Mouse (Mus musculus) ES-Bruce4 (cell line): ENCODE results near the gene Gm10273. TPM values are rescaled to one million over a fixed set of nuclear protein-coding genes. Genes with fewer than 3 reads are reported as not detected.
A peak's percentile ranks its signal among the peaks of the same experiment; 100 is the strongest.

ENCODE experiments used
- H3K27ac ChIP-seq: 2 replicates; pipeline ENCODE4 v1.5.1; 2012; ENCODE audit warnings: low read length, inconsistent platforms; ENCODE audit not compliant: insufficient read depth
- H3K27me3 ChIP-seq: 2 replicates; pipeline ENCODE4 v1.6.1; 2012; ENCODE audit warnings: mild to moderate bottlenecking, low read length, inconsistent platforms; ENCODE audit not compliant: control insufficient read depth, poor library complexity, insufficient read depth, severe bottlenecking
- H3K36me3 ChIP-seq: 2 replicates; pipeline ENCODE4 v1.6.1; 2012; ENCODE audit warnings: inconsistent platforms, mild to moderate bottlenecking, low read length, moderate library complexity; ENCODE audit not compliant: control insufficient read depth, poor library complexity, insufficient read depth, severe bottlenecking
- H3K4me1 ChIP-seq: one replicate; pipeline ENCODE4 v1.8.1; 2011; ENCODE audit warnings: low read length; ENCODE audit not compliant: control insufficient read depth, insufficient read depth
- H3K4me3 ChIP-seq: 2 replicates; pipeline ENCODE4 v1.5.1; 2011; ENCODE audit warnings: low read depth, mild to moderate bottlenecking, low read length
- H3K9ac ChIP-seq: 2 replicates; pipeline ENCODE4 v1.6.1; 2012; ENCODE audit warnings: low read depth, mild to moderate bottlenecking, inconsistent platforms; ENCODE audit not compliant: poor library complexity, severe bottlenecking
- H3K9me3 ChIP-seq: replicated peaks from 2 replicates; pipeline ENCODE4 v1.6.1; 2012; ENCODE audit warnings: mild to moderate bottlenecking, low read length, inconsistent platforms; ENCODE audit not compliant: control insufficient read depth, poor library complexity, insufficient read depth, severe bottlenecking
- CTCF ChIP-seq: IDR thresholded peaks from one replicate; pipeline ENCODE4 v1.8.1; 2011; ENCODE audit warnings: low read depth, low read length
- EP300 ChIP-seq: IDR thresholded peaks from 2 replicates; pipeline ENCODE4 v1.6.1; 2011; ENCODE audit warnings: low read depth, low read length; ENCODE audit not compliant: insufficient read depth
- POLR2A ChIP-seq: IDR thresholded peaks from one replicate; pipeline ENCODE4 v1.8.1; 2011; ENCODE audit warnings: low read length; ENCODE audit not compliant: insufficient read depth
- polyA plus RNA-seq: library from polyadenylated mRNA; stranded (reverse); fragments of >200 nt; gene quantifications from 2 replicates; pipeline ENCODE4 v1.2.4, GENCODE M21; 2011; ENCODE audit warnings: low read depth; ENCODE audit not compliant: missing spikeins, insufficient read depth, insufficient read length

The Gm10273 gene
- polyA plus RNA-seq, 1 experiment = 49.8 TPM

DNA sequence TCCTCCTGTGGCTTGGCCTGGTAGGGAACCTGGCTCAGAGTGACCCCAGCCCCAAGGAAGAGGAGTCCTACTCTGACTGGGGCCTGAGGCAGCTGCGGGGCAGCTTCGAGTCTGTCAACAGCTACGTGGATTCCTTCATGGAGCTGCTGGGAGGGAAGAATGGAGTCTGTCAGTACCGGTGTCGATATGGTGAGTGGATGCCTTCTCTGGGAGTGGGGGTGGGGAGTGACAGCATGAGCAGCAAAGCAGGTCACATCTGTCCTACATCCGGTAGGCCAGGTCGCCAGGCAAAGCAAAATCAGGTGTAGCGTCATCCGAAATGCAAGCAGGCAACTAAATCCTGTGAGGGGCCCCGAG, 8.3 kb downstream of the Gm10273 start:
- TF ChIP-seq CTCF (no peak), EP300 (no peak), POLR2A (no peak)
- H3K4me3 ChIP-seq = no peak overlapping the region
- no peak overlapping the region for H3K9ac ChIP-seq
- H3K27ac ChIP-seq = no peak overlapping the region
- peaks cover 6% of the 10 kb centered on the region for H3K4me1 ChIP-seq
- H3K9me3 ChIP-seq = no peaks in the 10 kb centered on the region
- no peaks in the 10 kb centered on the region; the same call in 1 of the 2 replicates for H3K27me3 ChIP-seq
- H3K36me3 ChIP-seq = no peaks in the 10 kb centered on the region

DNA sequence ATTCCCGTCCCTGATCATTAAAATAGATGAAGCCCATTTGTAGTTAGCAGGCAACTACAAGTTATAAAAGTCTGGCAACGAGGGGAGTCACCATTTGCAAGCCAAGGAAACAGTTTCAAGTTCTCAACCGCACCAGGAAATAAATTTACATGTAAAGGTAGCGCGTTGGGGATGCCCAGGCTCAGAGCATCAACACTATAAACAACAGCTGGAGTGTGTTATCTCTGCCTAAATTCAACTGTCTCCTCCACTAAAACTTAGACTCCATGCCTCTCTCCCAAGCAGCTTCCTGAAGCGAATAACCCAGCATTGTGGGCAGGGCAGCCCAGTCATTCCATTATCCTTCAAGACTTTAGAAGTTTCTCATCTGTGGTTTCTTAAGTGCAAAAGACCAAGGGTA, 13.1 kb downstream of the Gm10273 start:
- Histone ChIP-seq H3K9me3 (no peaks in the 10 kb centered on the region), H3K9ac (no peak overlapping the region), H3K4me3 (no peak overlapping the region), H3K36me3 (no peaks in the 10 kb centered on the region), H3K27ac (no peak overlapping the region), H3K27me3 (no peaks in the 10 kb centered on the region), H3K4me1 (peaks cover 3% of the 10 kb centered on the region)
- TF ChIP-seq POLR2A (no peak), CTCF (no peak), EP300 (no peak)

GRCm38 (mm10) chr10:59410264-59410663, 14.8 kb downstream of the Gm10273 start:
- TF ChIP-seq POLR2A = no peak
- no peak for TF ChIP-seq CTCF
- TF ChIP-seq EP300 = no peak
- no peaks in the 10 kb centered on the region for H3K9me3 ChIP-seq
- H3K9ac ChIP-seq = no peak overlapping the region
- no peaks in the 10 kb centered on the region for H3K36me3 ChIP-seq
- no peak overlapping the region for H3K4me3 ChIP-seq
- H3K4me1 ChIP-seq = no peaks in the 10 kb centered on the region
- no peak overlapping the region for H3K27ac ChIP-seq
- no peaks in the 10 kb centered on the region for H3K27me3 ChIP-seq

- TF ChIP-seq CTCF = peak; percentile 33
- TF ChIP-seq EP300 = no peak
- no peak for TF ChIP-seq POLR2A
- H3K9ac ChIP-seq = no peak overlapping the region
These were observed 18.3 kb downstream of the Gm10273 start for GRCm38 (mm10) chr10:59413711-59414110.

GRCm38 (mm10) chr10:59416623-59417022, 21.2 kb downstream of the Gm10273 start:
- TF ChIP-seq CTCF (no peak), EP300 (no peak), POLR2A (no peak)

More at GRCm38 (mm10) chr10:59413711-59414110, 18.3 kb downstream of the Gm10273 start:
- Histone ChIP-seq H3K36me3 (no peaks in the 10 kb centered on the region), H3K9me3 (no peaks in the 10 kb centered on the region), H3K27me3 (no peaks in the 10 kb centered on the region), H3K27ac (no peak overlapping the region), H3K4me3 (no peak overlapping the region), H3K4me1 (no peaks in the 10 kb centered on the region)

GRCm38 (mm10) chr10:59419516-59419915, 24.1 kb downstream of the Gm10273 start:
- Histone ChIP-seq H3K36me3 (no peaks in the 10 kb centered on the region), H3K27me3 (no peaks in the 10 kb centered on the region), H3K9ac (no peak overlapping the region), H3K4me1 (no peaks in the 10 kb centered on the region), H3K4me3 (no peak overlapping the region), H3K27ac (no peak overlapping the region), H3K9me3 (no peaks in the 10 kb centered on the region)
- TF ChIP-seq POLR2A (no peak), EP300 (no peak), CTCF (no peak)

More at GRCm38 (mm10) chr10:59416623-59417022, 21.2 kb downstream of the Gm10273 start:
- H3K27ac ChIP-seq = no peak overlapping the region
- no peaks in the 10 kb centered on the region for H3K27me3 ChIP-seq
- H3K9me3 ChIP-seq = no peaks in the 10 kb centered on the region
- H3K4me3 ChIP-seq = no peak overlapping the region
- no peaks in the 10 kb centered on the region for H3K4me1 ChIP-seq
- H3K36me3 ChIP-seq = no peaks in the 10 kb centered on the region
- no peak overlapping the region for H3K9ac ChIP-seq
